Mouse (Mus musculus) hindbrain, embryonic 13.5 days (tissue): ENCODE measurements around the gene Pam. TPM values are rescaled to one million over a fixed set of nuclear protein-coding genes. Genes with fewer than 3 reads are reported as not detected.

Experiments used
- ATAC-seq: fragments of 200-750 bp; cut with Nextera tagmentation; 2 replicates; pipeline ENCODE4 v1.8.0; 2017; ENCODE audit warnings: moderate TSS enrichment; ENCODE audit not compliant: low FRiP score
- H3K27ac ChIP-seq: fragments of 300-500 bp; sonication (generic); 2 replicates; pipeline ENCODE4 v1.5.1; 2015; ENCODE audit warnings: inconsistent platforms, mild to moderate bottlenecking, moderate library complexity
- H3K27me3 ChIP-seq: fragments of 300-500 bp; sonication (generic); 2 replicates; pipeline ENCODE4 v1.6.1; 2015; ENCODE audit warnings: mild to moderate bottlenecking, inconsistent platforms
- H3K36me3 ChIP-seq: fragments of 300-500 bp; sonication (generic); 2 replicates; pipeline ENCODE4 v1.6.1; 2015; ENCODE audit warnings: mild to moderate bottlenecking, inconsistent platforms
- H3K4me1 ChIP-seq: fragments of 300-500 bp; sonication (generic); replicated peaks from 2 replicates; pipeline ENCODE4 v1.6.1; 2015; ENCODE audit warnings: inconsistent platforms
- H3K4me2 ChIP-seq: fragments of 300-500 bp; sonication (generic); 2 replicates; pipeline ENCODE4 v1.6.1; 2015; ENCODE audit warnings: inconsistent platforms, mild to moderate bottlenecking, moderate library complexity
- H3K4me3 ChIP-seq: fragments of 300-500 bp; sonication (generic); 2 replicates; pipeline ENCODE4 v1.5.1; 2015; ENCODE audit warnings: mild to moderate bottlenecking, inconsistent platforms
- H3K9ac ChIP-seq: fragments of 300-500 bp; sonication (generic); 2 replicates; pipeline ENCODE4 v1.6.1; 2015; ENCODE audit warnings: mild to moderate bottlenecking, inconsistent platforms
- H3K9me3 ChIP-seq: fragments of 300-500 bp; sonication (generic); 2 replicates; pipeline ENCODE4 v1.6.1; 2016; ENCODE audit warnings: inconsistent platforms
- WGBS: fragments of 180-500 bp; shearing (Covaris S2); methylation state at CpG from one replicate; pipeline ENCODE4 v1.1.7; 2015; 5-methylcytosine and 5-hydroxymethylcytosine counted together
- polyA plus RNA-seq: library from polyadenylated mRNA; unstranded; fragments of >200 nt; fragmentation: Nextera tagmentation; extraction: Ambion mirVana; gene quantifications from 2 replicates; pipeline ENCODE4 v1.2.1, GENCODE M21; 2015

The Pam gene
- polyA plus RNA-seq, 1 experiment from 2014 or later = 35.3 TPM

- Histone ChIP-seq H3K4me3 (no peak overlapping the region), H3K9me3 (no peaks in the 10 kb centered on the region), H3K27ac (no peak overlapping the region), H3K36me3 (peaks cover 9% of the 10 kb centered on the region; the same call in 1 of the 2 replicates), H3K9ac (no peak overlapping the region), H3K4me1 (no peaks in the 10 kb centered on the region), H3K4me2 (no peak overlapping the region), H3K27me3 (no peaks in the 10 kb centered on the region)
- WGBS = 92% methylated on average over 3 of the region's 3 CpGs
- ATAC-seq = no peak
Measured at GRCm38 (mm10) chr1:97787674-97788073, 307.8 kb downstream of the Pam start.

GRCm38 (mm10) chr1:97785685-97786393 is 309.6 kb downstream of the Pam start:
- ATAC-seq = no peak
- WGBS = 93% methylated on average over 11 of the region's 11 CpGs
- Histone ChIP-seq H3K9me3 (no peaks in the 10 kb centered on the region), H3K9ac (no peak overlapping the region), H3K27ac (no peak overlapping the region), H3K36me3 (peaks cover 9% of the 10 kb centered on the region; the same call in 1 of the 2 replicates), H3K27me3 (no peaks in the 10 kb centered on the region), H3K4me2 (no peak overlapping the region), H3K4me3 (no peak overlapping the region), H3K4me1 (no peaks in the 10 kb centered on the region)

GRCm38 (mm10) chr1:97784928-97785327 is 310.5 kb downstream of the Pam start:
- H3K27me3 ChIP-seq = no peaks in the 10 kb centered on the region
- no peaks in the 10 kb centered on the region for H3K4me1 ChIP-seq
- no peak overlapping the region for H3K4me3 ChIP-seq
- no peak overlapping the region for H3K27ac ChIP-seq
- no peak for ATAC-seq
- no peak overlapping the region for H3K4me2 ChIP-seq
- peaks cover 9% of the 10 kb centered on the region; the same call in 1 of the 2 replicates for H3K36me3 ChIP-seq
- H3K9ac ChIP-seq = no peak overlapping the region
- H3K9me3 ChIP-seq = no peaks in the 10 kb centered on the region
- WGBS = 82% methylated on average over 7 of the region's 7 CpGs

- no peak overlapping the region for H3K4me2 ChIP-seq
- no peak overlapping the region for H3K9ac ChIP-seq
- H3K27me3 ChIP-seq = no peaks in the 10 kb centered on the region
- H3K27ac ChIP-seq = no peak overlapping the region
- no peak overlapping the region for H3K4me3 ChIP-seq
- WGBS = 98% methylated on average over 7 of the region's 7 CpGs
- ATAC-seq = no peak
- no peaks in the 10 kb centered on the region for H3K4me1 ChIP-seq
- H3K9me3 ChIP-seq = no peaks in the 10 kb centered on the region
- peaks cover 11% of the 10 kb centered on the region; the same call in 1 of the 2 replicates for H3K36me3 ChIP-seq
Measured at GRCm38 (mm10) chr1:97781674-97782073, 313.8 kb downstream of the Pam start.

GRCm38 (mm10) chr1:97773973-97774372 is 321.5 kb downstream of the Pam start:
- H3K4me1 ChIP-seq = peaks cover 4% of the 10 kb centered on the region
- H3K9me3 ChIP-seq = no peaks in the 10 kb centered on the region
- no peak overlapping the region for H3K4me3 ChIP-seq
- no peak overlapping the region for H3K27ac ChIP-seq
- no peak overlapping the region for H3K4me2 ChIP-seq
- H3K27me3 ChIP-seq = no peaks in the 10 kb centered on the region
- H3K36me3 ChIP-seq = 0 out of 2 replicates have a peak, but pooled peaks cover 2% of the 10 kb centered on the region
- no peak overlapping the region for H3K9ac ChIP-seq
- ATAC-seq = no peak
- WGBS = 98% methylated on average over 2 of the region's 2 CpGs

- H3K4me1 ChIP-seq = peaks cover 6% of the 10 kb centered on the region
- H3K27ac ChIP-seq = no peak overlapping the region
- 0 out of 2 replicates have a peak, but pooled peaks cover 2% of the 10 kb centered on the region for H3K36me3 ChIP-seq
- no peaks in the 10 kb centered on the region for H3K9me3 ChIP-seq
- no peak overlapping the region for H3K4me3 ChIP-seq
- no peak for ATAC-seq
- no peak overlapping the region for H3K9ac ChIP-seq
- no peaks in the 10 kb centered on the region for H3K27me3 ChIP-seq
- no peak overlapping the region for H3K4me2 ChIP-seq
- 91% methylated on average over 6 of the region's 6 CpGs for WGBS
Measured at GRCm38 (mm10) chr1:97773362-97773761, 322.1 kb downstream of the Pam start.

- Histone ChIP-seq H3K9me3 (no peaks in the 10 kb centered on the region), H3K36me3 (no peaks in the 10 kb centered on the region), H3K4me2 (no peak overlapping the region), H3K9ac (no peak overlapping the region), H3K27me3 (no peaks in the 10 kb centered on the region), H3K27ac (no peak overlapping the region), H3K4me1 (peaks cover 21% of the 10 kb centered on the region), H3K4me3 (no peak overlapping the region)
- WGBS = 92% methylated on average over 5 of the region's 5 CpGs
- no peak for ATAC-seq
Measured at GRCm38 (mm10) chr1:97771727-97772126, 323.7 kb downstream of the Pam start.

GRCm38 (mm10) chr1:97771118-97771517 is 324.3 kb downstream of the Pam start:
- WGBS = 73% methylated on average over 7 of the region's 7 CpGs

GRCm38 (mm10) chr1:97769904-97770753 is 325.3 kb downstream of the Pam start, which contains the start of the genes Gin1 and Ppip5k2:
Gin1 (plus strand) TSS chr1:97770172.
Ppip5k2 (minus strand) TSS chr1:97770411.
- under 1% methylated on average over 66 of the region's 66 CpGs for WGBS
- Histone ChIP-seq H3K4me2 (peak within 1 kb of the TSS; percentile 71), H3K9ac (peak within 1 kb of the TSS; percentile 93), H3K4me3 (peak within 1 kb of the TSS; percentile 93), H3K27ac (peak within 1 kb of the TSS; percentile 93), H3K27me3 (no peaks in the 10 kb centered on the region), H3K4me1 (peaks cover 29% of the 10 kb centered on the region), H3K9me3 (no peaks in the 10 kb centered on the region), H3K36me3 (no peaks in the 10 kb centered on the region)
- peak; percentile 99 for ATAC-seq

More at GRCm38 (mm10) chr1:97771118-97771517, 324.3 kb downstream of the Pam start:
- H3K4me1 ChIP-seq = peaks cover 21% of the 10 kb centered on the region
- H3K9me3 ChIP-seq = no peaks in the 10 kb centered on the region
- no peak overlapping the region for H3K27ac ChIP-seq
- H3K27me3 ChIP-seq = no peaks in the 10 kb centered on the region
- H3K4me2 ChIP-seq = peak overlapping the region; percentile 62; the same call in 1 of the 2 replicates
- H3K4me3 ChIP-seq = peak overlapping the region; percentile 93; the same call in 1 of the 2 replicates
- H3K9ac ChIP-seq = peak overlapping the region; percentile 58; the same call in 1 of the 2 replicates
- ATAC-seq = no peak
- no peaks in the 10 kb centered on the region for H3K36me3 ChIP-seq

- Histone ChIP-seq H3K9ac (peak overlapping the region; percentile 93), H3K27me3 (no peaks in the 10 kb centered on the region), H3K9me3 (no peaks in the 10 kb centered on the region), H3K4me3 (peak overlapping the region; percentile 93), H3K4me2 (peak overlapping the region; percentile 71), H3K36me3 (no peaks in the 10 kb centered on the region), H3K27ac (peak overlapping the region; percentile 93), H3K4me1 (peaks cover 31% of the 10 kb centered on the region)
- WGBS = under 1% methylated on average over 40 of the region's 40 CpGs
- ATAC-seq = peak; percentile 83
Measured at GRCm38 (mm10) chr1:97769294-97769903, 326.0 kb downstream of the Pam start.

- 14% methylated on average over 7 of the region's 7 CpGs for WGBS
- Histone ChIP-seq H3K27me3 (no peaks in the 10 kb centered on the region), H3K4me2 (peak overlapping the region; percentile 71), H3K36me3 (no peaks in the 10 kb centered on the region), H3K9me3 (no peaks in the 10 kb centered on the region), H3K4me1 (peaks cover 31% of the 10 kb centered on the region), H3K27ac (peak overlapping the region; percentile 93), H3K9ac (peak overlapping the region; percentile 93), H3K4me3 (peak overlapping the region; percentile 93)
- ATAC-seq = no peak
Measured at GRCm38 (mm10) chr1:97768906-97769293, 326.5 kb downstream of the Pam start.

- Histone ChIP-seq H3K27ac (no peak overlapping the region), H3K27me3 (no peaks in the 10 kb centered on the region), H3K4me3 (peak overlapping the region; percentile 93), H3K4me1 (peaks cover 31% of the 10 kb centered on the region), H3K4me2 (peak overlapping the region; percentile 71), H3K9ac (peak overlapping the region; percentile 58; the same call in 1 of the 2 replicates), H3K9me3 (no peaks in the 10 kb centered on the region), H3K36me3 (no peaks in the 10 kb centered on the region)
- 78% methylated on average over 2 of the region's 2 CpGs for WGBS
- ATAC-seq = no peak
Measured at GRCm38 (mm10) chr1:97768089-97768488, 327.4 kb downstream of the Pam start.
